Mouse (Mus musculus) heart, embryonic 14.5 days (tissue): Measurements from ENCODE around the gene Nxph3. TPM values are rescaled to one million over a fixed set of nuclear protein-coding genes. Genes with fewer than 3 reads are reported as not detected.

ENCODE experiments used
- ATAC-seq: fragments of 200-750 bp; cut with Nextera tagmentation; 2 replicates; pipeline ENCODE4 v1.8.0; 2017; ENCODE audit warnings: low read depth, moderate TSS enrichment; ENCODE audit not compliant: insufficient number of reproducible peaks, insufficient read depth, low FRiP score
- H3K27ac ChIP-seq, 2 experiments: fragments of 200-500 bp in 1 of 2; fragments of 300-500 bp in 1 of 2; sonication (generic) in 1 of 2; replicated peaks in 1 of 2; 2 replicates each; pipeline ENCODE4 v1.5.1; 2012 to 2014; ENCODE audit warnings: low read depth in 2 of 2, low read length in 2 of 2, control low read depth in 1 of 2, mild to moderate bottlenecking in 1 of 2, mixed read lengths in 1 of 2; ENCODE audit not compliant: control insufficient read depth in 1 of 2, insufficient read depth in 1 of 2
- H3K27me3 ChIP-seq: fragments of 300-500 bp; sonication (generic); 2 replicates; pipeline ENCODE4 v1.6.1; 2014; ENCODE audit warnings: mild to moderate bottlenecking, low read length, control low read depth; ENCODE audit not compliant: control insufficient read depth, insufficient read depth
- H3K36me3 ChIP-seq: fragments of 300-500 bp; sonication (generic); 2 replicates; pipeline ENCODE4 v1.6.1; 2014; ENCODE audit warnings: mild to moderate bottlenecking, control low read depth, low read length, mixed read lengths; ENCODE audit not compliant: control insufficient read depth, insufficient read depth
- H3K4me1 ChIP-seq, 2 experiments: fragments of 200-500 bp in 1 of 2; fragments of 300-500 bp in 1 of 2; sonication (generic) in 1 of 2; 2 replicates each; pipeline ENCODE4 v1.6.1; 2012 to 2014; ENCODE audit warnings: low read length in 2 of 2, control low read depth in 1 of 2, mixed read lengths in 1 of 2; ENCODE audit not compliant: control insufficient read depth in 2 of 2, insufficient read depth in 2 of 2
- H3K4me2 ChIP-seq: fragments of 300-500 bp; sonication (generic); 2 replicates; pipeline ENCODE4 v1.6.1; 2014; ENCODE audit warnings: mild to moderate bottlenecking, low read length
- H3K4me3 ChIP-seq, 2 experiments: fragments of 200-500 bp in 1 of 2; fragments of 300-500 bp in 1 of 2; sonication (generic) in 1 of 2; 2 replicates each; pipeline ENCODE4 v1.5.1; 2012 to 2014; ENCODE audit warnings: low read length in 2 of 2, mild to moderate bottlenecking in 2 of 2, control low read depth in 1 of 2, low read depth in 1 of 2, moderate library complexity in 1 of 2; ENCODE audit not compliant: control insufficient read depth in 1 of 2, insufficient read depth in 1 of 2
- H3K9ac ChIP-seq: fragments of 300-500 bp; sonication (generic); 2 replicates; pipeline ENCODE4 v1.6.1; 2014; ENCODE audit warnings: mild to moderate bottlenecking, low read length
- H3K9me3 ChIP-seq: fragments of 300-500 bp; sonication (generic); 2 replicates; pipeline ENCODE4 v1.6.1; 2016; ENCODE audit warnings: low read length, control low read depth; ENCODE audit not compliant: control insufficient read depth
- WGBS: fragments of 180-500 bp; shearing (Covaris S2); extraction: QIAGEN DNeasy Blood & Tissue Kit; methylation state at CpG from one replicate; pipeline ENCODE4 v1.1.7; 2014; 5-methylcytosine and 5-hydroxymethylcytosine counted together
- polyA plus RNA-seq: library from polyadenylated mRNA; unstranded; fragments of >200 nt; fragmentation: Nextera tagmentation; extraction: Ambion mirVana; gene quantifications from 2 replicates; pipeline ENCODE4 v1.2.1, GENCODE M21; 2014

Gene Nxph3
- polyA plus RNA-seq, 1 experiment from 2014 or later, result 0.36 TPM

GRCm38 (mm10) chr11:95532353-95533072 lies 18.1 kb upstream of the Nxph3 start:
- Histone ChIP-seq H3K27ac (no peak overlapping the region), H3K4me2 (no peak overlapping the region), H3K27me3 (peaks cover 14% of the 10 kb centered on the region; the same call in 1 of the 2 replicates), H3K4me1 (no peaks in the 10 kb centered on the region), H3K9ac (no peak overlapping the region), H3K36me3 (no peaks in the 10 kb centered on the region), H3K9me3 (no peaks in the 10 kb centered on the region), H3K4me3 (no peak overlapping the region)
- no peak for ATAC-seq
- WGBS, result 65% methylated on average over 13 of the region's 13 CpGs

- Histone ChIP-seq H3K36me3 (no peaks in the 10 kb centered on the region), H3K9ac (no peak overlapping the region), H3K9me3 (no peaks in the 10 kb centered on the region), H3K4me3 (no peak overlapping the region), H3K4me2 (no peak overlapping the region), H3K27me3 (peaks cover 9% of the 10 kb centered on the region; the same call in 1 of the 2 replicates), H3K27ac (no peak overlapping the region), H3K4me1 (no peaks in the 10 kb centered on the region)
- no peak for ATAC-seq
- 73% methylated on average over 3 of the region's 3 CpGs for WGBS
Observed at GRCm38 (mm10) chr11:95528231-95528630, 13.9 kb upstream of the Nxph3 start.

GRCm38 (mm10) chr11:95527307-95527706 lies 12.9 kb upstream of the Nxph3 start:
- Histone ChIP-seq H3K4me1 (no peaks in the 10 kb centered on the region), H3K4me3 (no peak overlapping the region), H3K27ac (no peak overlapping the region), H3K4me2 (no peak overlapping the region), H3K9ac (no peak overlapping the region), H3K36me3 (no peaks in the 10 kb centered on the region), H3K9me3 (no peaks in the 10 kb centered on the region), H3K27me3 (0 out of 2 replicates have a peak, but pooled peaks cover 3% of the 10 kb centered on the region)
- ATAC-seq, result no peak
- WGBS, result 86% methylated on average over 8 of the region's 8 CpGs

GRCm38 (mm10) chr11:95521563-95521962 lies 7.2 kb upstream of the Nxph3 start:
- H3K4me2 ChIP-seq, result peak overlapping the region; percentile 58
- H3K9me3 ChIP-seq, result no peaks in the 10 kb centered on the region
- no peak overlapping the region for H3K27ac ChIP-seq
- ATAC-seq, result peak; percentile 45; the same call in 1 of the 2 replicates
- peaks cover 6% of the 10 kb centered on the region; the same call in 1 of the 2 replicates for H3K27me3 ChIP-seq
- under 1% methylated on average over 13 of the region's 13 CpGs for WGBS
- peaks cover 4 to 18% of the 10 kb centered on the region in 2 experiments; a peak in 3 of 4 replicates for H3K4me1 ChIP-seq
- peak overlapping the region; percentile 14 to 21; a peak in 2 of 4 replicates for H3K4me3 ChIP-seq
- no peaks in the 10 kb centered on the region for H3K36me3 ChIP-seq
- peak overlapping the region; percentile 18; the same call in 1 of the 2 replicates for H3K9ac ChIP-seq

- peaks cover 4 to 19% of the 10 kb centered on the region in 2 experiments; a peak in 3 of 4 replicates for H3K4me1 ChIP-seq
- H3K4me2 ChIP-seq, result peak overlapping the region; percentile 58
- WGBS, result 7% methylated on average over 27 of the region's 27 CpGs
- H3K9me3 ChIP-seq, result no peaks in the 10 kb centered on the region
- peak overlapping the region; percentile 45 for H3K9ac ChIP-seq
- peaks cover 16% of the 10 kb centered on the region for H3K27me3 ChIP-seq
- H3K36me3 ChIP-seq, result no peaks in the 10 kb centered on the region
- peak overlapping the region; percentile 19 to 21; a peak in 3 of 4 replicates for H3K4me3 ChIP-seq
- ATAC-seq, result no peak
- H3K27ac ChIP-seq, result no peak overlapping the region
Observed at GRCm38 (mm10) chr11:95520456-95521072, 6.2 kb upstream of the Nxph3 start.

GRCm38 (mm10) chr11:95519996-95520395 lies 5.6 kb upstream of the Nxph3 start:
- H3K9me3 ChIP-seq, result no peaks in the 10 kb centered on the region
- ATAC-seq, result no peak
- no peak overlapping the region for H3K4me2 ChIP-seq
- peaks cover 4 to 19% of the 10 kb centered on the region in 2 experiments; a peak in 3 of 4 replicates for H3K4me1 ChIP-seq
- H3K36me3 ChIP-seq, result no peaks in the 10 kb centered on the region
- peaks cover 21% of the 10 kb centered on the region for H3K27me3 ChIP-seq
- 55% methylated on average over 3 of the region's 3 CpGs for WGBS
- no peak overlapping the region for H3K27ac ChIP-seq
- H3K4me3 ChIP-seq, result no peak overlapping the region
- H3K9ac ChIP-seq, result no peak overlapping the region

- H3K4me3 ChIP-seq, result no peak overlapping the region
- H3K9ac ChIP-seq, result no peak overlapping the region
- 48% methylated on average over 10 of the region's 10 CpGs for WGBS
- no peak overlapping the region for H3K4me2 ChIP-seq
- H3K4me1 ChIP-seq, result peaks cover 7 to 19% of the 10 kb centered on the region in 2 experiments; a peak in 3 of 4 replicates
- ATAC-seq, result no peak
- H3K27me3 ChIP-seq, result peaks cover 28% of the 10 kb centered on the region
- H3K27ac ChIP-seq, result no peak overlapping the region
- H3K36me3 ChIP-seq, result no peaks in the 10 kb centered on the region
- H3K9me3 ChIP-seq, result no peaks in the 10 kb centered on the region
Observed at GRCm38 (mm10) chr11:95519299-95519698, 4.9 kb upstream of the Nxph3 start.
